Mouse (Mus musculus) cerebellum, adult (tissue): ENCODE results near the gene Pkdcc.

ENCODE experiments used
- ATAC-seq: cut with Nextera tagmentation; 2 replicates; pipeline ENCODE4 v1.9.2; 2017; ENCODE audit warnings: mild to moderate bottlenecking, moderate library complexity, mixed read lengths; ENCODE audit not compliant: insufficient number of reproducible peaks, low FRiP score, low TSS enrichment

Gene Pkdcc

GRCm38 (mm10) chr17:83211196-83211595, 3.9 kb upstream of the Pkdcc start:
- no peak for ATAC-seq

- no peak for ATAC-seq
Observed at GRCm38 (mm10) chr17:83212422-83212821, 2.7 kb upstream of the Pkdcc start.

GRCm38 (mm10) chr17:83213228-83213915, 1.7 kb upstream of the Pkdcc start:
- no peak for ATAC-seq

GRCm38 (mm10) chr17:83214161-83214592, 915 bp upstream of the Pkdcc start:
- ATAC-seq = peak; percentile 31; the same call in 1 of the 2 replicates

- ATAC-seq = peak; percentile 17; the same call in 1 of the 2 replicates
Observed at GRCm38 (mm10) chr17:83215529-83216244, 595 bp downstream of the Pkdcc start.

DNA sequence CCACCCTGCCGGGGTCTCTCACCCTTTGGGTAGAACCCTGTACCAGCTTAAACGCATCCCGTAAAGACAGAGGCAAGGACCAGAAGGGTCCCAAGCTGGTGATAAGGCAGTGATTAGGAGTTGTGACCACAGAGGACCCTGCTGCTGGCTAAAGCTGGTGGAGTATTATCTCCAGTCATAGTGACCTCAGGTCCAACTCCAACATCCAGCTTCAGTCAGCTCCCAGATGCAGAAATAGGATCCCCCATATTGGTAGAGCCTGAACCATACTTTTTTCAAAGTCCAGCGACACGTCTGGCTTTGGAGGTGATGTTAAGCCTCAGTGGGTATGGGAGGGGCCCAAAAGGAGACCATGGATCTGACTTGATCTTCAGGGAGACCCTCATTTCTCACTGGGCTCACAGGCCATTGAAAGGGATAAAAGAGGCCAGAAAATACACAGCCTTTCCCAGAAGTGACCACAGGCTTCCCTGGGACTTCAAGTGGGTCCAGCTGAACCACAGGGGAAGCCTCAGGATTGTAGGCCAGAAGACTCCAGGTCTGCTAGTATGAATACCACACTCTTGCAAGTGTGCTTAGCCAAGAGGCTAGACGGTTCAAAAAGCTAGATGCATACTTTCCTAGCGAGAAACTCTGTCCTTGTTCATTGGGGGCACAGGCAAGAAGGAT, 1.3 kb downstream of the Pkdcc start:
- ATAC-seq = no peak

DNA sequence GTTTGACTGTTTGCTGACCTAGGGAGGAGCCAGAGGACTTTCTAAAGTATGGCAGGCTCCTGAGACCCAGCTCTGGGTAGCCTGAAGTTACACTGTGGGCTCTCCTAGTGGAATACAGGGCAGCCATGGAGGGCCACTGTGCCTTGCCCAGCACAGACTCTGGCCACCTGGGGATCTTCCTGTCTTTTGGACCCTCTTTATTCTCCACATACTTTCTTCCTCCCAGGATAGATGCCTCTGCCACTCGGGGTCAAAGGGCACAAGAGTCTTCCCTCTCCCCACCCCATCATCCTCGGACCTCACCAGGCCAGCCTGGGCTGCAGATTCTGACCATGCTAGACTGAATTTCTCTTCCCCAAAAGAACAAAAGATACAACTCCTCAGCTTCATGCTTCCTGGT, 3.1 kb downstream of the Pkdcc start:
- ATAC-seq = no peak

DNA sequence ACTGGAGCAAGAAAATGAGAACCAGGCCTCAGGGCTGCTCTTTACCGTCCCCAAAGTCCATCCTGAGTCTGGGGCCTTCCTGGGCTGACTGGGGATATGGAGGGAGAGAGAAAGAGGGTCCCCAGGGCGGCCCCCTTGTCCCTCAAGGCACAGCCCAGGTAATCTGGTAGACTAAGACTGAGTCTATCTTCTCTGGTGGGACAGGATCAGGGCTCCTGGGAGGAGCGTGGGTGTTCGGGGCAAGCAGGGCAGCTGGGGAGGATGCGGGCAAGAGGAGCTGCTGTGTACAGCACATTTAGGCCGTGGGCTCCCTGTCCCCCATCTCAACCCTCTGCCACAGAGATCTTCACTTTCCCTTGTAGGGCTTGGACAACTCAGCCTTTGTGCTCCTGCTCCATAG, 3.6 kb downstream of the Pkdcc start:
- no peak for ATAC-seq

GRCm38 (mm10) chr17:83219351-83220287, 4.5 kb downstream of the Pkdcc start:
- ATAC-seq = no peak

GRCm38 (mm10) chr17:83220954-83221538, 6.0 kb downstream of the Pkdcc start:
- no peak for ATAC-seq

DNA sequence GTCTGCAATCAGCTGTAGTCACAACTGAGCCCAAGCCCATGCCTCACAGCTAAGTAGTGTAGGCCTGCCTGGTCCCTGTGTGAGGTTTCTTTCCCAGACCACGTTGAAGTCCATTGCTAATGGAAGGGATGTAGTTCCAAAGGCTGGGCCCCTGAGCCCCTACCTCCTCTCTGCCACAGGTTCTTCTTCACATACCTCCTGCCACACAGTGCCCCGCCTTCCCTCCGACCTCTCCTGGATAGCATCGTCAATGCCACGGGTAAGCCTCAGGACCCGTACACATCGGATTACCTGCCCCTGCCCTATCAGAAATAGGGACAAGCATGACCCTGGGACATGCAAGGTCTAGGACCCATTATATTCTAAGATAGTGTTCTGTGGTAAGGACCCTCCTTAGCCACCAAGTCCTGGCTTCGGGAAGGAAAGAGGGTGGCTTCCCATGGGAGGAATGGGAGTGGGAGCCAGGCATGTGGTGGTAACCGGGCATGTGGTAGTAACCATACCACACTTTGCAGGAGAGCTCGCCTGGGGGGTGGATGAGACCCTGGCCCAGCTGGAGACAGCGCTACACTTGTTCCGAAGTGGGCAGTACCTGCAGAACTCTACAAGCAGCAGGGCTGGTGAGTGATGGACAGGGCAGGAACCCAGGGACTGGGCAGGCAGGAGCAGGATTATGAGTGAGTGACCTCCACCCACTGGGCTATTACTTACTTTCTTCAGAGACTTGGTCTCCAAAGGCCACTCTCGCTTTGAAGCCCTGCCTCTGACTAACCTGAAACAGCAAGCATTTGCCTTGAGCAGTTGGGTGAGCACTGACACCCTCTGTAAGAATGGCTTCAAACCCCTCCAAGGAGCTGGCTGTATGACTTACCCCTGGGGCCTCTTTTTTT, 6.8 kb downstream of the Pkdcc start:
- ATAC-seq = no peak

- no peak for ATAC-seq
Observed at GRCm38 (mm10) chr17:83222705-83223104, 7.6 kb downstream of the Pkdcc start.

- ATAC-seq = 0 out of 2 replicates have a peak, but pooled peaks have one; percentile 20
Observed at GRCm38 (mm10) chr17:83224451-83224971, 9.4 kb downstream of the Pkdcc start.

- ATAC-seq = no peak
Observed at GRCm38 (mm10) chr17:83226395-83226986, 11.4 kb downstream of the Pkdcc start.

GRCm38 (mm10) chr17:83231357-83231756, 16.3 kb downstream of the Pkdcc start:
- no peak for ATAC-seq

DNA sequence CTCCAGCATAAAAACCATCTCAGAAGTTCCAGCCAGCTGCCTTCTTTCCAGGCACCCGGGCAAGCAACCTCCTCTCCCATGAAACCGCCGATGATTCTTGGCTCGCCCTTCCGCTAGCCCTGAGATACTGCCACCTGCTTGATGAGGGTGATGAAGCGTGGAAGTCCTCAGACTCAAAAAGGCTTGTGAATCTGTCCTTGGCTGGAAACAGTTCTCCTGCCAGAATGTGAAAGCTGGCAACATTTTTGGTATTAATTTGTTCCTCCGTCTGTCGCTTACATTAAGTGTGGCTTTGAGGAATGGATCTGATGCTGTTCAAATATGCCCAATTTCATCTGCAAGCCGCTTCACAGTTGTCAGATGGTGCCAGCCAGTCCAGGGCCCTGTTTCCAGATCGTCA, 20.1 kb downstream of the Pkdcc start:
- peak; percentile 77 for ATAC-seq

GRCm38 (mm10) chr17:83236202-83236601, 21.1 kb downstream of the Pkdcc start:
- ATAC-seq = no peak
